Mouse (Mus musculus) frontal cortex, adult 2 months (tissue): Measurements from ENCODE around the gene Plekha6. TPM values are rescaled to one million over a fixed set of nuclear protein-coding genes. Genes with fewer than 3 reads are reported as not detected.

Experiments used
- DNase-seq, 2 experiments: peaks; one replicate each; pipeline ENCODE4 v3.0.0; 2022; ENCODE audit warnings: low spot score in 1 of 2; ENCODE audit errors: extremely low spot score in 1 of 2
- polyA plus RNA-seq: library from polyadenylated mRNA; depleted of rRNA; stranded (reverse); fragments of >200 nt; gene quantifications from 2 replicates; pipeline ENCODE4 v1.2.3, GENCODE M21; 2012

Plekha6 gene
- polyA plus RNA-seq, 1 experiment: 53.6 TPM

- DNase-seq: no peak
These were observed 100.4 kb downstream of the Plekha6 start for GRCm38 (mm10) chr1:133264367-133264766.

GRCm38 (mm10) chr1:133265114-133265766 lies 101.2 kb downstream of the Plekha6 start:
- no peak for DNase-seq

GRCm38 (mm10) chr1:133267094-133267493 lies 103.1 kb downstream of the Plekha6 start:
- DNase-seq: no peak

- peak; percentile 22 to 42 for DNase-seq
These were observed 103.9 kb downstream of the Plekha6 start for GRCm38 (mm10) chr1:133267813-133268492.

GRCm38 (mm10) chr1:133268503-133268902 lies 104.5 kb downstream of the Plekha6 start:
- DNase-seq: no peak

GRCm38 (mm10) chr1:133270336-133270735 lies 106.3 kb downstream of the Plekha6 start:
- DNase-seq: no peak

- no peak for DNase-seq
These were observed 110.2 kb downstream of the Plekha6 start for GRCm38 (mm10) chr1:133274163-133274562.

GRCm38 (mm10) chr1:133276983-133277382 lies 113.0 kb downstream of the Plekha6 start:
- DNase-seq: no peak

GRCm38 (mm10) chr1:133278539-133278938 lies 114.5 kb downstream of the Plekha6 start:
- no peak for DNase-seq

GRCm38 (mm10) chr1:133278946-133279631 lies 115.1 kb downstream of the Plekha6 start:
- DNase-seq: no peak

- peak in 1 of 2 experiments; percentile 65 for DNase-seq
These were observed 115.7 kb downstream of the Plekha6 start for GRCm38 (mm10) chr1:133279632-133280093.

GRCm38 (mm10) chr1:133280537-133280936 lies 116.5 kb downstream of the Plekha6 start:
- DNase-seq: no peak

GRCm38 (mm10) chr1:133285907-133286306 lies 121.9 kb downstream of the Plekha6 start:
- no peak for DNase-seq

- peak; percentile 56 to 76 for DNase-seq
These were observed 123.0 kb downstream of the Plekha6 start for GRCm38 (mm10) chr1:133287051-133287450.

GRCm38 (mm10) chr1:133287880-133288279 lies 123.9 kb downstream of the Plekha6 start:
- DNase-seq: no peak

- no peak for DNase-seq
These were observed 127.9 kb downstream of the Plekha6 start for GRCm38 (mm10) chr1:133291888-133292287.

GRCm38 (mm10) chr1:133292608-133293007 lies 128.6 kb downstream of the Plekha6 start:
- no peak for DNase-seq

- no peak for DNase-seq
These were observed 132.4 kb downstream of the Plekha6 start for GRCm38 (mm10) chr1:133296376-133296775.

GRCm38 (mm10) chr1:133298816-133299215 lies 134.8 kb downstream of the Plekha6 start:
- peak in 1 of 2 experiments; percentile 55 for DNase-seq

- no peak for DNase-seq
These were observed 138.5 kb downstream of the Plekha6 start for GRCm38 (mm10) chr1:133302540-133302939.

- DNase-seq: peak in 1 of 2 experiments; percentile 90
These were observed 142.8 kb downstream of the Plekha6 start for GRCm38 (mm10) chr1:133306842-133307241.
